Mouse (Mus musculus) adrenal gland, postnatal 14 days (tissue): Measurements from ENCODE around the gene Grm8. TPM values are rescaled to one million over a fixed set of nuclear protein-coding genes. Genes with fewer than 3 reads are reported as not detected.

Experiments used
- DNase-seq: peaks from one replicate; pipeline ENCODE4 v3.0.0; 2021; ENCODE audit warnings: mixed read lengths
- total RNA-seq: library from RNA; stranded (reverse); gene quantifications from 2 replicates; pipeline ENCODE4 v1.2.3, GENCODE M21; 2021

Gene Grm8
- total RNA-seq, 1 experiment from 2014 or later, result 0.70 TPM

DNA sequence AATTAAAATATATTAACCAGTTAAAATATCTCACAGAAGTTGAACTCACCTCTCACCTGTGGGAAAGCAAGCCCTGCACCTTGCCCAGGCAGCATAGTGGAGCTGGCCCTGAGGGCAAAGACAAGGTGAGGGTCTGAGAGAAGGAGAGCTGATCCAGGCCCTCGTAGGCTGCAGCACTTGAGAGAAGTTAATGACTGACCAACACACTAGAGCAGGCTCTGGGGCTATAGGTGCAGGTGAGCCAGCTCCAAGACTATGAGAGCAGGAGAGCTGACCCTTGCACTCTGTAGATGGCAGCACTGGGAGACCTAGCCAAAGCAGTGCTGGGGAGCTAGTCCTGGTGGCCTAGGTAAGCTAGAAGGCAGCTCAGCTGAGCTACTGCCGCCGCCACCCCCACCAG is 499.1 kb downstream of the Grm8 start:
- DNase-seq, result no peak

GRCm38 (mm10) chr6:27617472-27617871 is 517.5 kb downstream of the Grm8 start:
- no peak for DNase-seq

- no peak for DNase-seq
These were observed 554.5 kb downstream of the Grm8 start for GRCm38 (mm10) chr6:27580485-27580884.

- DNase-seq, result no peak
These were observed 589.5 kb downstream of the Grm8 start for GRCm38 (mm10) chr6:27545516-27545915.

DNA sequence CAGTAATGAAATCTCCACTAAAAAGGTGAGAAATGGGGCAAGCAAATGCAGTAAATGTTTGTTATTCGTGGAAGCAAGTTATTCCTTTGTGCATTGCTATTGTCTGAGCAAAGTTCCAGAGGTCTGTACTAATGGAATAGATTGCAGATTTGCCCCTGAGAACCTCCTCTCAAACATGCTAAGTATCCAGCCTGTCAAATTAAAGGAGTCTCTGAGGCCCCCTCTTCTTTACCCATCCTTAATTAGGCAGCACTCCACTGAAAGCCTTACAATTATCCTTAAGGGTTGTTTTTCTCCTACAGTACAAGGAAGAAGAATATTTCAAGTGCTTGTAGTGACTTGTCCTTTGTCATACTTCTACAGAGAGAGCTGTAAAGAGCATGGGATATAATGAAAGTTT is 617.4 kb downstream of the Grm8 start:
- no peak for DNase-seq

DNA sequence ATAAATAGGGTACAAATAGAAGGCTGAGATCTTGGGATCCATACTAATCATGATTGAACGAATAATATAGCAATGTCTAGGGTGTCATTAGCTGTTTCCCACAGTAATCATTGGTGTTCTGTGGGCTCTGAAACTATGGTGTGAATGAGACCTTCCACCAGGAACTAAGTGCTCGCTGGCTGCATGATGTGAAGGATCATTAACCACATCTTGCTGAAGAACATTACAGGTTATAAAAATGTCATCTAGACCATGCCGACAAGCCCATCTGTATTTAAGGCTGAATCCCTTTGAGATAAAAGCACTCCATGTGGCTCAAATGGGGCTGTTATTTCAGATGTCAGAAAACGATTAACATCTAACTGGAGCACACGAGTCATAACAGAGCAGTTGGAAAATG is 674.0 kb downstream of the Grm8 start:
- DNase-seq, result no peak

GRCm38 (mm10) chr6:27408473-27408872 is 726.5 kb downstream of the Grm8 start:
- no peak for DNase-seq

- DNase-seq, result no peak
These were observed 762.6 kb downstream of the Grm8 start for GRCm38 (mm10) chr6:27372416-27372815.

GRCm38 (mm10) chr6:27371095-27371494 is 763.9 kb downstream of the Grm8 start:
- no peak for DNase-seq

DNA sequence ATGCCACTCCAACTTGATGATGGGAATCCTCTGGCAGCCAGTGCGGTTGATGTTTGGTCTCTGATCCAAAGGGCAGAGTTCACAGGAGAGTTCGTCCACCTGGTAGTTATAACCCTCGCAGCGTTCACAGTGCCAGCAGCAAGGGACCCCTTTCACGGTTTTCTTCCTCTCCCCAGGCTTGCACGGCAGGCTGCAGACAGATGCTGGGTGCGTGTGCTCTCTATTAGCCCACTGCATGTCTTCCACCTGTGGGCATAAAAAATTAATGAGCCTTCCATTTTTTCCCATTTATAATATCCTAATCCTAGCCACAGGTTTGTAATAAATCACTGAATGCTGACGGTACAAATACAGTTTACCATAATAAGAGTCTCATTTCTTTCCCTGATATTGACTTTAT is 771.2 kb downstream of the Grm8 start:
- DNase-seq, result no peak

GRCm38 (mm10) chr6:27360440-27360839 is 774.5 kb downstream of the Grm8 start:
- DNase-seq, result no peak

DNA sequence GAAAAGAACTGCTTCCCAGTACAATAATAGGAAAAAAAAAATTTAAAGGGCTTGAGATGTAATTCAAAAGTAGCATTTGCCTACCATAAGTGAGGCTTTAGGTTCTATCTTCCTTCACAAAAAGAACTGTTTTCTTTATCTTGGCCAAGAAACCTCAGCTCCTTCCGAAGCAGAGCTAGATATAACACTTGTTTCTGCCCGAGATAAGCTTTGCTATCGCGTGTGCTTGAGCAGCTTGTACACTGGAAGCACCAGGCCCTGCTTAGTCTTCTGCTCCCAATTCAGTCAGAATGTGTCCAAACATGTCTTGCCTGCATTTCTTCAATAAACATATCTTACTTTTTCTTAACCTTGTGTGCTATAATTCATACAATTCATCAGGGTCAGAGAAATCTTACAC is 783.8 kb downstream of the Grm8 start:
- DNase-seq, result no peak

GRCm38 (mm10) chr6:27348272-27348671 is 786.7 kb downstream of the Grm8 start:
- DNase-seq, result no peak

- DNase-seq, result no peak
These were observed 788.7 kb downstream of the Grm8 start for GRCm38 (mm10) chr6:27346311-27346710.

- no peak for DNase-seq
These were observed 794.8 kb downstream of the Grm8 start for GRCm38 (mm10) chr6:27340131-27340530.

- DNase-seq, result no peak
These were observed 816.4 kb downstream of the Grm8 start for GRCm38 (mm10) chr6:27318575-27318974.

GRCm38 (mm10) chr6:27317422-27317821 is 817.6 kb downstream of the Grm8 start:
- DNase-seq, result no peak

DNA sequence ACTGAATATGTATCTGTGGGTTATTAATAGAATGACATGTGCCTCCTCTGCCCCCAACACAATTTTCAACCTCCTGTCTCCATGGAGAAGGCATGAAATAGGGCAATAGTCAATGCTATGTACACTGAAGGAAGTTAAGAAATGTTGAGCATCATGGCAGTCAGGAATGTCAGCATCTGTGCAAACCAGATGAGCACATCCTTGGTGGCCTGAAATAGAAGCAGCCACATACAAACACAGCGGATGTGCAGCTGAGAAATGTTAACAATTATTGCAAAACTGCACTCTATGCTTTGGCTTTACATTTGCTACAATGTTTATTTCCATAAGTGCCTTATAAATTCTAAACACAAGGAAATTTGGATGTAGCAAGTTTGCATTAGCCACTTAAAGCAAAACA is 819.0 kb downstream of the Grm8 start:
- no peak for DNase-seq

DNA sequence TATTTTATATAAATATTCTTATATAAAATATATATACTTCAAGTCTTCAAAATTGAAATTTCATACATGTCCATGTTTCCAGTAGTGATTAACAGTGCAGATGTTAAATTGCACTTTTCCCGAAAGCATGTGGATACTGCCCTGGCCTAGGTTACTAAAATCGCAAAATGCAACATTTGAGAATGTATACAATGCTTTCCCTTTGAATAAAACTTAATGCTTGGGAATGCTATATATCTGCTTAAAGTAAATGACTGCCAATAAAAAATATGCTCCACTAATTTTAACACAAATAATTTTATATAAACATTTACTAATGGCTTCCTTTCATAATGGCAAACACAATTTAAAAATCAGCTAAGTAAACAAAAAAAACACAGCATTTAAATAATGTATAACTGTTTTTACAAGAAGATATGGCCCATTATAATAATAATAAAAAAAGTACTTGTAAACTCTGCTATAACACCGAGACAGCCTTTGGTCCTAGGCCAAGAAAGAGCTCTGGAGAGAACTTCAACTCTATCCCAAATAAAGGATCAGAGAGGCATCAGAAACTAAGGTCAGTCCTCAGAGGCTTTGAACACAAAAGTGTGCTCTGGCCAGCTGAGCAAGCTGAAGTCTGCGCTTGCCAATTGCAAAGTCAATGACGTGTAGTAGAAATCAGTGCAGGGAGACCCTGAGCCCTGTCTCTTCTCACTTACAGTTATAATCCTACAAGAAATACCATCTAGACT is 820.5 kb downstream of the Grm8 start:
- DNase-seq, result no peak

DNA sequence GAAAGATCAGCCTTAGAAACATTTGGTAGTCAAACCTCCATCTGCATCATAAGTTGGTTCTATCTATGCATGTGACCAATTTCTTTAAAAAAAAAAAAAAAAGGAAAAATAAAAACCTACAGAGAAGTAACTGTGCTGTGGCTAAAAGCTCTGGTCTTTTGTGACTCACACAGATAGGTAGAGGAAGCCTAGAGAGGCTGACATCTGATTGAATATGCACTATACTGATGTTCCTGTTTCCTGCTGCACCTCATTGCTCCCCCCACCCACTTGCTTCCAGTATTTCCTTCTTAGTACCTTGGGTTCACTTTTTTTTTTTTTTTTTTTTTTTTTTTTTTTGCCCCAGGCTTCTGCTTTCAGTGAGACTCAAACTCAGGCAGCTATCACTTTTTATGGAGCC is 824.6 kb downstream of the Grm8 start:
- DNase-seq, result no peak

DNA sequence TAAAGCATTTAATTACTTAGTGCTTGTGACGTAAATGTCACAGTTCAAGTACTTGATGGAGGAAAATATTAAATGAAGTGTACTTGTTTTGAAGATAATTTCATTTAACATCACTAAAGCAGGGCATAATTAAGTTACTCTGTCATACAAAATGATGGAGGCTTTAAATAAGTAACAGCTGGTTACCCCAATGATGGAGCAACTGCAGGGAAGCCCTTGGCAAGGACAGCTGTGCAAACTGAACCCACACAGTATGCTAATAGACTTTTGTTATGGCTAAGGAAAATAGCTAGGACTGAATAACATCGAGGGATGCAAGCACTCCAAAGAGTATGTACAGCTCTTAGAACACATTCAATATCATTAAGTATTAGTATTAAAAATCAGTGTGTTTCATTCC is 829.6 kb downstream of the Grm8 start:
- DNase-seq, result no peak

- no peak for DNase-seq
These were observed 870.0 kb downstream of the Grm8 start for GRCm38 (mm10) chr6:27264972-27265371.

DNA sequence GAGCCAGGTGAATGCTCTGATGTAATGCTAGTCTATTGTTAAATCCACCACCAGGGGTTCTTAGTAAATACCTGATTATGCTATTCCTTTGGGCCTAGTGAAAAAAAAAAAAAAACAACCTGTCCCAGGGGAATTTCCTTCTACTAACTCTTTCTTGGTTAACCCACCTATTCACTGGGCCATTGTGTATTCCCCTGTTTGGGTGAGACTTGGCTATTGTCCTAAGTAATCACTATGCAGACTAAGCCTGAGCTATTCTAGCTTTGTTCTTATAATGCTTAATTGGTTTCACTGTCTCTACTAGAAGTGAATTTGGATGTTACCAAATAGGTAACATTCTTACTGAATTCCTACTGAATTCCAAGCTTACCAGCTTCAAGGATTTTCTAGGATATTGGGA is 872.4 kb downstream of the Grm8 start:
- DNase-seq, result no peak

GRCm38 (mm10) chr6:27240416-27240815 is 894.6 kb downstream of the Grm8 start:
- peak; percentile 22 for DNase-seq

DNA sequence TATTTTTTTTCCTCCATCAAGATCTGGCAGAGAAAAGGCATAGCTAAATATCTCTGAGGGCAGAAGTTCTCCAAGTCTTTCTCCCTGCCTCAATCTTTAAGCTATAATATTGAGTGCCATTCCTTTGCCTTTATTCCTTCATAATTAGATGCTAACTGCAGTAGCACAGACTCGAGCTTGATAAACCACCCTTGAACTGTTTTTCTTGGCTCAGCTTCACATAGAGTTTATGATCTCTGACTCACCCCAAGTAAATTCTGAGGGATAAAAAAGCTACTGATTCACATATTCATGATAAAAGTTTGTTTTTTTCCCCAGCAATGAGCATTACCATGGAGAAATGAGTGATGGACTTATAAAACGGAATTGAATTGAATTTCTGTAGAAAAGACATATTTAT is 895.0 kb downstream of the Grm8 start:
- peak; percentile 9 for DNase-seq
